Mouse (Mus musculus): ENCODE measurements at regions not wholly inside any gene's neighbourhood (a gene's known extent, or its start where the extent isn't known, plus 50 kb on each side); places are given as distances from the start of the nearest gene placed in this dataset.

DNA sequence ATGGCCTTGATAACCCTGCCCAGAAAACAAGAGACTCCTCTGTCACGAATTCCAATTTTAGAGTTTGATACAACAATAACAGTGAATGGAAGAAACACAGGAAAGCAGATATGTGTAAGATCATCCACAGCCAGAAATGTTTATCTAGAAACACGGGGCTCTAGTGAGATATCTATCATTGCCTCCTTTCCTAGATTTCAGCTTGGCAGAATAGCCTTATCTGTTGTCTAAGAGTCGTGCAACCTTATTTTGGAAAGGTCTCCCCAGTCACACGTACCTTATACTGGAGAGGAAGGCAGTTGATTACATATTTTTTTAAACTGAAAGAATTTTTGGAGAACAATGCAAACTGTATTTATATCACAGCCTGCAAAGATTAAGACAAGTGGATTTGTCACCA is 61.6 kb downstream of the Gm10295 start:
- DNase-seq: no peak

DNA sequence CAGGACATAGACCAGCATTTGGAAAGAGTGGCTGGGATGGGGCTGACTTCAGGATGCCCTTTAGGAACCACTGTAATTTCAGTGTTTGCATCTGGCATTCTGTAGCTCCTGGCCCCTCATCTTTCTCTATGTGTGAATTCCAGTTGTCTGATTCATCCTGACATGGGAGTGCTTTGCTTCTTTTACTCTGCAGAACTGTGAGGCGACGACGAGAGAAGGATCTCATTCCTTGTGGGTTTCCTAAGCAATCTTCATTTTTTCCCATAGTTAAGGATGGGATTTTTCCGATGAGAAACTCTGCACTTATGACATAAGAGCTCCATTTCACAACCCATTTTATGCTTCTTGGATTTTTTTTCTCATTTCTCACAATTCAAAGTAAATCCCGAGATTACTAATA is 62.0 kb downstream of the Gm10295 start:
- DNase-seq: no peak

DNA sequence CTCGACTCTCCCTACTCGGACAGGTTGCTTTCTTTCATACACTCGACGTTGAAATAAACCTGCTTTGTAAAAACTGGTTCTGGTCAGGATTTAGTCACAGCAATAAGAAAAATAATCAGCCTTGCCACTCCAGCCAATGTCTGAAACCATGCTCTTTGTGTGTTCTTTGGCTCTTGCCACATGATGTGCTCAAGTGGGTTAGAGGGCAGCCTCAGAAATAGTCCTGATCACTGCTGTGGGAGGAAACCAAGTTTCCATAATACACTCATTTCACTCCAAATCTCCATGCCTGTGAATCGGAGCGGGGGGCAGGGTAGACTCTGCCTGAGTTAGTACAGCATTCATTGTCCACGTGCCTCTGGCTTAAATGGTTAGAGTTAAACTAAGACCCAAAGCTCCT is 63.8 kb downstream of the Gm10295 start:
- DNase-seq: no peak

DNA sequence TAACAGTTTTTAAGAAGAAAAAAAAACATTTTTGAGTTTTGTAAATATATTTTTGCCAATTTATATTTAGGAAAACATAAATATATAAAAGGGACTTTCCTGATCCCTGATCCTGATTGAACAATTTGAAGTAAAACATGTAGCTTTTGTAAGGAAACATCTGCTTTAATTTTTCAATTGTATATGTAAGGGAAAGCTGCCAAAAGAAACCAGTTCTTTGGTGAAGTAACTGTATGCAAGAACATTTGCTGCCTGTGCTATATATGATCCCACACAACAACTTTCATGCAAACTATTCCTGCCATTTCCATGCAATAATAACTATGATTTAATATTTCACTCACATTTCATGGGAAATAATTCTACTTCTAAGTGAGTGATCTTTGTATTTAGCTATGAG is 67.0 kb downstream of the Gm10295 start:
- no peak for DNase-seq

DNA sequence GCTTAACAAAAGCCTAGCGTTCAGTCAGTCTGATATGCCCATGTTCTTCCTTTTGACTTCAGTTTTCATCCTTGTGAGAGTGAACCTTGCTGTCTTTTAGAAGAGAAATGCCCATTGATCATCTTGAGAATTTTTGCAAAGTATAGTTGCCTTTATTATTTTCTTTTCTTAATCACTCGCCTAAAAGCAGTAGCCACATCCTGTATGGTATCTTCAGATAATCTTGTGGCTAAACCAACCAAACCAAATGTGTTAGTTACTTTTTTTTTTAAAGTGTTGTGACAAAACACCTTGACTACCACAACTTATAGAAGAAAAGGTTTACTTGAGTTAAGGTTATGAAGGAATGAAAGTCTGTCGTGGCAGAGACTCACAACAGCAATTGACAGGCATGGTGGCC is 67.9 kb downstream of the Gm10295 start:
- no peak for DNase-seq

DNA sequence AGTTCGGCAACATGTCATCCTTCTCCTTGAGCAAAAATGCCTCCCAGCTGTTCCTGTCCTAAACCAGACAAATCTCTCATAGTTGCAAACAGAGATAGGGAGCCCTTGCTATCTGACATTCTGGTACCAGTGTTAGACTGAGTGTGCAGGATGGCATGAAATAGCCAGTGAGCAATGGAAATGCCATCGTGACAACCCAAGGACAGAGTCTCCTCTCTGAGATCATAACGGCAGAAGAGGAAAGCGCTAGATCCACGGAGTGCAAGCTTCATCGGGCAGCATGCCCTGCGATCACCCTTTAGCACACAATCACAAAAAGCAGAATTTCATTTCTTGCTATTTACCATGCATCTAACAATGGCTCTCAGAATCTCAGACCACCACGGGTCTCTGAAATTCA is 85.2 kb downstream of the Gm10295 start:
- DNase-seq: no peak

DNA sequence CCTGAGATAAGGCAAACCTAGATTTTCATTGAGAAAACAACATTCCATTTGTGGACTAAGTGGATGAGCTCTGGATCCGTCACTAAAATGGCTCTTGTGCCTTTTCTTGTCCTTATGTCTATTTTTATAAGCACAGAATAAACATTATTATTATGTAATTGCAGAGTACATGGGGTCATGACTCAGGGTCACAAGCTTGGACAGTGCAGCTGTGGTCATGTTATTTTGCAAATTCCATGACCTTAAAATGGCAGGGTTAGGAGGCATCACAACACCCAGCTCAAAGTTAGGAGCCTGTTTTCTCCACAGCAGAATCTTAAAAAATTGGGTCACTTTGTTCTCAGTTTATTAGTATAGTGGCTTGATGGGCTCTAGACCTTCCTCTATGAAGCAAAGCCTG is 87.2 kb downstream of the Gm10295 start:
- no peak for DNase-seq

DNA sequence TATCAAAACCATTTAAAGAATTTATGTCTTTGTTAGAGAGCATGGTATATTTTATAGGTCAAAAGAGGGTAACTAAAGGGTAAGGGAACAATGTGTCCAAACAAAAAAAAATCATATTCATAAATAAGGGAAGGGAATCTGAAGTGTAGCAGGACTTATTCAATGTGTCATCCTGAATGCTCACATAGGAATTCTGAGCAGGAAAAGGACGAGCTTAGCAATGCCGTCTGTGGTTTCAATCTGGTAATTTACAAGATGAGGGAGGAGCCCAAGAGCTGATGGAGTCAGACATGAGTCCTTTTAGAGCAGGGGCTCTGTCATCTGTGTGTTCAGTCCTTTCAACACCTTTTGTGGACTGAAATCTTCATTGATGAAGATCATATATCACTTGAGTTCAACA is 101.6 kb downstream of the Gm10295 start:
- DNase-seq: no peak

DNA sequence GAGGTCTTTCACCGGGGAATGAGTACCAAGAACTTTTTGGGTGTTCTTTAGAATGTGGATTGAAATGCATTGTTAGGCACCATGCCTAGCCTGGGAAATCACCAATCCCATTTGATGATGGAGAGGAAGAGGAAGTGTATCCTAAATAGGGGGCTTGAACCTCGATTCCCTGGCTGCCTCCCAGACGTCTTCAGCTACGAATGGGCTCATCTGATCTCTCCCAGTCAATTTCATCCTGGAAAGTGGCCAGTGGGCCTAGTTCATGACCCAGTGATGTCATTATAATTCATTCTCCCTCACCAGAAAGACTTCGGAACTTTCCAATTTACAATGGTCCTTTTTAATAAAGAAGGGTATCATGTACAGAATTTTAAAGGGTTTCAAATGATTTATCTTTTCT is 102.1 kb downstream of the Gm10295 start:
- no peak for DNase-seq

DNA sequence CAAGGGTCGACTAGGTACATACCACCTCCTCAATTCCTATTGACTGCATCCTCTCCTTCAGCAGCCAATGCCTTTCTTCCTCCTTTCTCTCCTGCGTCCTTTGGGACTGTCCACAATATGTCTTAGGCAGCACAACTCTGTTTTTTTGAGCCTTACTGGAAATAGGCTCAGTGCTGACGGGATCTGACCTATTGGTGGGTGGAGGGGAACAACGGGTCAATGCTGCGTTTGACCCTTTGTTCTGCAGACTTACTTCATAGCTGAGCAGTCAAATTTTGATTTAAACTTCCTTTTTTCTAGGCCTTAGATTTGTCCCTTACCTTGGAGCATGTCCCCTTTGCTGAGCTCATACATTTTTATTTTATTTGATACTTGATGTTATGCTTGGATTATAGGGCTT is 103.4 kb downstream of the Gm10295 start:
- DNase-seq: no peak

DNA sequence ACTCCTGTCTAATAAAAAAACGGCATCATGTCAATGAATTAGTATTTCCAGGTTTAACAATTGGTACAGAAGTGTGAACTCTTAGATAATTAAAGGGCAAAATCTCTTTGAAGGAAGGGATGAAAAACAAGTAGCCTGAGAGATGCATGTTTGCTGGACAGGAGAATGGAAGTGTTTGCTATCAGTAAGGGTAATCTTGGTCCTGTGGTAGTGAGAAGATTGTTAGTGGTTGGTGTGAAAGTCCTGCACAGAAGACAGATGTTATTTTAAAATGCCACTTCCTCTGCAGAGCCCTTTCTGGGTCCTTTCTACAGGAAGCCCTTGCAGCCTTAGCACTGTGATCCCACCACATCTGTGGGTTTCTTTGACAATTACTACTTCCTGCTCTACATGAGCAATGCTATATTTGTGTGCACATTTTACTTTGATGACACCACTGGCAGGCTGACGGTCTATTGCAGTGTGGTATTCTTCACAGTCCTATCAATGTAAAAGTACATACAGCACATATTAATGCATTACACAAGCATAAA is 108.8 kb downstream of the Gm10295 start:
- no peak for DNase-seq

DNA sequence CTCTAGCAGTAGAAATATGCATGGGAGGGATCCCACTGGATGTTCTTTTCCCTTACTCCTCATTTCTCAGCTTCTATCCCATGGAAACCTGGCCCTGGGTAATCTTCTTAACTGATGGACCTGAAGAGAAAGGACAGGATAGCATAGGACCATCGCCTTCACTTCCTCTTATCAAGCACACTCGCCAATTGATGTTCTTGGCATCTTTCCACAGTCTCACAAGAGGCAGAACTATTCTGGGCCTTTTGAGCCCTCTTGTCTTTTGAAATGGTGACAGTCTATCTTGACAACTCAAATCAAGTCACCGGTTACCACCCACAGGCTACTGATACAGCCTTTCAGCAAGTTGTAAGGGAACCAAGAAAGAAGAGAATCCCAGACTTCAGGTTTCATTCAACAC is 112.1 kb downstream of the Gm10295 start:
- DNase-seq: no peak

DNA sequence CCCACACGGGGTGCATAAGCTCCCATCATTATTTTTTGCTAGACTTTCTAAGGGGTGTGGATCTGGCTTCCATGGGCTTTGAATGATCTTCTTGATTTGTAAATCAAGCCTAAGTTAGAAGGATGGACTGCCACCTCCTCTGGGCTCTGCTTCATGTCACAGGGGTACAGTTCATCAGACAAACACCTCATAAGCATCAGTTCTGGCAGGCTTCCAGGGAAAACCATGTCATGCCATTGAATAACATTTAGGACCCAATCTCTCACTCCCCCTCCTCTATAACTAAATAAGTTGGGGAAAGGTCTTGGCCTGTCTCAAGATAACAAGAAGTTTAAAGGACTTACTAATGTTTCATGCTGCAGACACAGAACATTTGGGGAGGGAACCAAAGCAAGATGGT is 115.0 kb downstream of the Gm10295 start:
- DNase-seq: no peak

DNA sequence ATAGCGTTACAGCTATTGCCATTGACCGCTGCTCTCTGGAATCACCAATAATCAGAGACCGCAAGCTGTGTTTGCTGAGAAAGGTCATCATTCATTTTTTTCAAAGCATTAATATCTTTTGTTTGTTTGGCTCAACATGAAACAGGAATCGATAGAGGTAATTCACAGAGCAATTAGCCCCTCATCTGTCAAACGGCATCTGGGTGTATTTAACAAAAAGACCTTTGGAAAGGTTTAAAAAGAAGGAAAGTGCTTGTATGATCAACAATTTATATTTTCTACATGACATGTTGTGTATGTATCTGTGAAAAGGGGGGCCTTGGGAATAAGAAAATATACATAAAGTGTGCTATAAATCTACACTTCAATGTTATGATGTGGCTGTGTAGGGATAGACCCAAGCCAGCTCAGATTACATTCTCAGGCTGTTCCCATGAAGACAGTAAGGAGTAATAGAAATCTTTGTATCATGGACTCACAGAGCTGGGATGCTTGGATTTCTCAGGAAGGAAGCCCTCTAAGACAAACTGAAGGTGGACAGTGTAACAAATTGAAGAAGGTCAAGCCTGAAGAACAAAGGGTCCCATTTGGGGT is 117.0 kb downstream of the Gm10295 start:
- no peak for DNase-seq

DNA sequence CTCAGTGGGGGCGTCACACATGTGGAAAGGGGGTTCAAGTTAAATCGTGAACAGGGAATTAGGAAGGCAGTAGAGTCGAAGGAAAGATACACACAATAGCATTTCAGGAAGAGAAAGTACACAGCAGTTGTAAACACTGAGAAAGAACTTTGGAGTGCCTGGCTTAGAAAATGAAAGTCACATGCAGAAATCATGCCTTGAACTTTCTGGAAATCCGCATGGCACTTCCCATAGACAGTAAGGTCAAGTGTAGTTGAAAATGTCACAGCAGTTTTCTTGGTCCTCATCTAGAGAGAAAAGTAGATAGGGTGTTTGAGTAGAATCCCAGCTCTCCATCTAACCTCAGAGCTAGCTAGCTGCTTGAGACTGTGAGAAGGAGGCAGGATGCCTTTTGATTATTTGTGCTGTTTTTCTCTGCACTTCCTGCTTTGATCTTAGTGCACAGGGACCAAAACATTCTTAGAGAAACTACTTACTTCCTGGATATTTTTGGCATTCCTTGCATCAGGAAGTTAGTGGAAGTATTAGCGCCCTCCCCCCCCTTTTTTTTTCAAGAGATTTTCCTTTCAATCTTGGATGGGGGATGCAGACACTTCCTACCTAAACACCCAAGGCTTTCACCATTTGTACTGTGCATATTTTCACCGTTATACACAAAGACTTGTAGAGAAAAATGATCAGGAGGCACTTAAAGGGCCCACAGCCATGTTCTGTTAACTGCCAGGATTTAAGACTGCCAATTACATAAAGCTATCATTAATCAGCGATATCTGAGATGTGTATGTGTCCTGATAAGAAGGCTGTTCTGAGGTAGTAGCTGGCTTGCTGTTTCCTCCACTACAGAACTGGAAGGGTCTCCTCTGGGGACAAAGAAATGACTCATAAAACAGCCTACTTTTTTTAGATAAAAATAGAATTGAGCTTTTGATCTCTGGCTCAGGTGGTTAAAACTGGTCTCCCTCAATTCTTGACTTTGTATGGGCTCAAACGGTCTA is 118.2 kb downstream of the Gm10295 start:
- no peak for DNase-seq

DNA sequence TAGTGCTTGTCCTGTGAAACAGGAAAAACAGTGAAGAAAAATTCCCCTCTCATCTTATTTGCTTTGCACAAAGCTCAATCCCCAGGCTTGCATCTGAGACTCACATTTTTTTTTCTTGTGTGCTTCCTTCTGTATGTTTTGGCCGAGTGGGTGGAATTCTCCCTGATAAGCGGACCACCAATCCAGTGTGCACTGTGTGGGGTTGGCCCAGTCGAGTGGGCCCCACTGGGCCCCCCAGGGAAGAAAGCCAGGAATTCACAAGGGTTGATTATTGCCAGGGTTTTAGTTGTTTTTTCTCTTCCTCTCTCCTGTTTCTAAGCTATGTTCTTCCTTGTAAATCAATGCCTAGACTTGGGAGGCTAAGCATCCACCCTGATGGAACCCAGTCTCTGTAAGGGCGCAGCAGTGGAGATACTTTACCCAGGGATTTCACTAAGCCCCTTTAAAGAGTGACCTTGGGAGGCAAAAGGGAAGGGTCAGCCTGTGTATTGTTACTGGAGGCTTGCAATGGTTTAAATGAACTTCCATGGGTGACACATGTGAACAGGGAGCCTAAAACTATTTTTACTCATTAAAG is 120.3 kb downstream of the Gm10295 start:
- no peak for DNase-seq

DNA sequence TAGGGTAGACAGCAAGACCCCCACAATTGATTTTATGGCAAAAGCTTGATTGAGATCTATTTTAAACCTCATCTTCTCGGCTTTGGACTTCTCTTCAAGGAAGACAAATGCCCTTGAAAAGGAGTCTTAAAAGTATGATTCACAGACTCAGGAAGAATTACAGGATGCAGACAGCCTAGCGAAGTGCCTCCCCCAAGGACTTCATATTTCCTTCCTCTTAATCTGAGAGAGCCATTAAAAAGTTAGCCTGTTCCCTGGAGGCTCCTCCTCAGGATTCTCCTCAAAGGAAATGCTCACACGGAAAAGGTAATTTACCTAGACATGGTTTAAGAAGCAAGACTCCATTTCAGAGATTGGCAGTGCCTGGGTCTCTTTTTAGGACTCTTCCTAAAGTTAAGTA is 122.1 kb downstream of the Gm10295 start:
- DNase-seq: no peak

DNA sequence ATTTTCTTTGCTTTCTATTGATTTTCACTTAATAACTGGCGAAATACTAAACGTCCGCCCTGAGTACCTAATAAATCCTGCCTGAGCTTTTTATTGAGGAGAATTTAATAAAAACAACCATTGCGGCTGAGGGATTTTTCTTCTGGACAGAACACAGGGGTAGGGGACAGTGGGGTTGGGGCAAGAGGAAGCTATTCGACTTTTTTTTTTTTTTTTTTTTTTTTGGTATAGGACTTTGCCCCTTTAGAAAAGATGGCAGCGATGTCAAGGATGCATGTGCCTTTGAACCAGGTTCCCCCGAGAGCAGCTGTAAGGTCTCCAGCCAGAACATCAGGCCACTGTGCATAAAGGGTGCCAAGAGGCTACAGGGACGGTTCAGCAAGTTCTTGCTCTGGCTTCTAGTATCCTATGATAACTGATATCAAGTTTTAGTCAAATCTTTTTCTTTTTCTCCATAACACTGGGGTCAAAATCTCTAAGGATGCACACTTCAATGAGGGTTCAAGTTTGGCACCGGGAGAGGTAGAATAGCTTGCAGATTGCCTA is 126.9 kb downstream of the Gm10295 start:
- no peak for DNase-seq

DNA sequence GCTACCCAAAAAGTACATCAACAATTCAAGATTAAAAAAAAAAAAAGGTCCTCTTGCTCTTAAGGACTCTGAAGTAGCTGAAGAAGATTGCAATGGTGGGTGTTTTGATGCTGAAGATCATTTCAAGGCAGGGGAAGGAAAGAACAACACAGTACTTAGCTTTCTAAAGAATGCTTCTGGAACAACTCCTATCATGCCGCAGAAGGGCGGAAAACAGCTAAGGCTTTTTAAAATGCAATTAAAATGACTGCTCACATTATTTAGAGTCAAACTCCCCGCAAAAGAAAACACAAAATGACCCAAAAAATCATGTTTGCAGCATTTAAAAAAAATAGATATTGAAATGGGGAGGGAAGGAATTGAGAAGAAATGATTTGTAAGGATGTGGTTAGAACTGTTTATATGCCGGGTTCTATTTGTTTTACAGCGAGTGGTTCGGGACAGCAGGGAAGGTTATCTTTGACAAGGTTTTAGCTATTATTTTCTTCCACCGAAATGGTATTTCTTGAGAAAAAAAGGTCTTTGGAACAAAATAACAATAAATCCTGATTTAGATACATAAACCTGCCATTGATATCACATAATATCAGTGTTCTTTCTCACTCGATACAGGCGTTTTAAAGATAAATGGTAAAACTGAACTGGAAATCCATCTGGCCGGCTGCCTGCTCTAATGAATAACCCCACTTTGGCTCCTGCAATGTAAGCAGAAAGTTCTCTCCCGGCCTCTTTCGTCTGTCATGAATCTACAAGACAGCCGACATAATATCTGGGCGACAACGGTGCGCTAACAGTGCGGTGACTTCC is 127.6 kb downstream of the Gm10295 start:
- no peak for DNase-seq

DNA sequence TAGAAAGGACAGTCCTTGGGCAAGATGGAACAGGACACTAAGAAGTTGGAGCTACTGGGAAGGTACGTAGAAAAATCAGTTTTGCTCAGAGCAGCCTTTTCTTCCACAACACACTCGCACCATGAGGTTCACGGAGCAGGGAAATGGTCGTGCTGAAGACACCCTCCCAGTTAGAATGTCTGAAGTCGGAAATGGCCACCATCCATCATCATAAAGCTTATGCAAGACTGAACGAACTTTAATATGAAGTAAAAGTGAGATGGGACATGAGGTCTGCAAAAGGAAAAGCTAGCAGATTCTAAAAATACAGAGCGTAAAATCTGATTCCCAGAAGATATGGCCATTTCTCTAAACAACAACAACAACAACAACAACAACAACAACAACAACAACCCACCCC is 133.9 kb downstream of the Gm10295 start:
- no peak for DNase-seq

DNA sequence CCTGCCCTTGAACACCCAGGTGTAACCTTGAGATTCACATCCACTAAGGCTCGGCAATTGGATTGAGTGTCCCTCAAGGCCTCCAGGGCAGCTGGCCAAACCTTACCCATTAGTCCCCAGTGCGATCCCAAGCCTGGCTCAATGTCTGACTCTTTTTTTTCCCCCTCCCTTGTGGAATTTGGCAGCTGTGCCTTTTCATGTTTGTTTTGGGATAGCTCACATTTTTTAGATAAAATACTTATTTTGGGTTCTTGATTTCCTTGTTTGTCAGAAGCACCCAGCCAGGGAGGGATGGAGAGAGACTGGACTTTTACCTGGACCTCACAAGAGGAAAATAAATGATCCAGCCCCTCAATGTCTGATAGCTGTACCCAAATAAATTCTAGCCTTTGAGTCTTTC is 134.5 kb downstream of the Gm10295 start:
- DNase-seq: peak; percentile 1

DNA sequence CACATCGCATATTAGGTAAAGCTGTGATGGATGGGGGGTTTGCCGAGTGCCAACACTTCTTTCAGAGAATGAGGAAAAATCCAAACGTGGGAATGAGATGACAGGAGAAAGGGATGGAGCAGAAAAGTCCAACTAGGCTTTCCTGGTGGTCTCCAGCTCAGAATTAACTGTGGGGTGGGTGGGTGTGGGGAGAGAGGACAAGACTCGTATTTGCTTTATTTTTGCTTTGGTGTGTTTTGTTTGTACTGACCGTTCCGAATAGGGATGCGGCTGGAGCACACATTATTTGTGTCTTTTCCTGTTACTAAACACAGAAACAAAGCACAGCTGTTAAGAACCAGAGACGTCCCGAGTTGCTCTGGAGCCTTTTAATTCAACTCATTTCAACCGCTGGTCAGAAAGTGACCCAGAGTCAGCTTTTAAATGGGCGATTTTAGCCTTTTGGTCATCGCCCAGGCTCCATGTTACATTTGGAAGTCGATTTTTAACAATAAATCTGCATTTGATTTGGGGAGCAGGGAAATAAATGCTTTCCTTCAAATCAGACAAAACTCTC is 136.7 kb downstream of the Gm10295 start:
- no peak for DNase-seq

Measured in layer of hippocampus, adult 9-11 months (tissue).